ENCODE assay signal across 19 mouse cellular contexts in genomic region chr14:62166006-62166405, GRCm38 (mm10).
DNase-seq lines count a peak whose midpoint lies in the region; ATAC-seq lines count a peak whose summit lies in the region.
"Had no signal": no experiment of that assay in that cellular context is flagged by ENCODE, and none has a peak within 500 bp of the region (broad histone marks: within the 10 kb centered on the region; RNA-seq: fewer than 3 reads in every experiment).

No protein-coding gene starts in this region.

- H3K4me2 ChIP-seq in midbrain, embryonic 15.5 days = no peak overlapping the region
- H3K4me2 ChIP-seq: embryonic facial prominence, embryonic 13.5 days; hindbrain, embryonic 12.5 days had no signal

- no peaks in the 10 kb centered on the region for H3K9me3 ChIP-seq in heart, embryonic 10.5 days
- H3K9me3 ChIP-seq in midbrain, embryonic 10.5 days (replicated peaks) = no peaks in the 10 kb centered on the region
- H3K9me3 ChIP-seq in midbrain, embryonic 15.5 days = no peaks in the 10 kb centered on the region
- H3K9me3 ChIP-seq: embryonic facial prominence, embryonic 13.5 days; hindbrain, embryonic 12.5 days had no signal

- no peak for DNase-seq in heart, embryonic 10.5 days (ENCODE audit: low spot score)
- no peak for DNase-seq in heart, adult 11 months
- DNase-seq in midbrain, embryonic 10.5 days (ENCODE audit: low spot score) = no peak
- DNase-seq in left cerebral cortex, postnatal 14 days (ENCODE audit: low spot score in 2 of 2) = peak; percentile 28 to 78
- DNase-seq in telencephalon, adult 2 months (ENCODE audit: low read depth, low spot score) = peak; percentile 73
- no peak for DNase-seq in cerebellum, postnatal 25 days
- DNase-seq: adrenal gland, adult 2 months; adrenal gland, postnatal 36 days; cerebellum, adult 11 months; cerebellum, adult 8-10 months; cerebellum, postnatal 36 days; gastrocnemius, adult 2 months; gastrocnemius, postnatal 25 days; heart, postnatal 10 days; heart, postnatal 4 days had no signal

- H3K4me1 ChIP-seq in heart, embryonic 10.5 days = peaks cover 32% of the 10 kb centered on the region
- peaks cover 20% of the 10 kb centered on the region for H3K4me1 ChIP-seq in midbrain, embryonic 10.5 days
- no peaks in the 10 kb centered on the region for H3K4me1 ChIP-seq in midbrain, embryonic 15.5 days
- H3K4me1 ChIP-seq: hindbrain, embryonic 12.5 days had no signal

- intact Hi-C loops in left cerebral cortex, postnatal 14 days (cut with DNase I) = no loop called here

- 75% methylated on average over 1 of the region's 1 CpGs for WGBS in heart, embryonic 10.5 days
- 83% methylated on average over 1 of the region's 1 CpGs for WGBS in midbrain, embryonic 10.5 days
- WGBS in midbrain, embryonic 15.5 days = 73% methylated on average over 1 of the region's 1 CpGs

- H3K36me3 ChIP-seq in heart, embryonic 10.5 days = no peaks in the 10 kb centered on the region
- no peaks in the 10 kb centered on the region for H3K36me3 ChIP-seq in midbrain, embryonic 10.5 days
- H3K36me3 ChIP-seq in midbrain, embryonic 15.5 days (replicated peaks) = no peaks in the 10 kb centered on the region
- H3K36me3 ChIP-seq: embryonic facial prominence, embryonic 13.5 days; hindbrain, embryonic 12.5 days had no signal

- H3K9ac ChIP-seq in midbrain, embryonic 15.5 days = no peak overlapping the region
- H3K9ac ChIP-seq: embryonic facial prominence, embryonic 13.5 days; hindbrain, embryonic 12.5 days had no signal

- ATAC-seq in midbrain, embryonic 15.5 days (replicated peaks) = no peak
- ATAC-seq: inflammation-experienced regulatory T-cells, adult 6 months had no signal

- no peak overlapping the region for H3K4me3 ChIP-seq in heart, embryonic 10.5 days
- no peak overlapping the region for H3K4me3 ChIP-seq in midbrain, embryonic 10.5 days
- no peak overlapping the region for H3K4me3 ChIP-seq in midbrain, embryonic 15.5 days
- H3K4me3 ChIP-seq: embryonic facial prominence, embryonic 13.5 days; gastrocnemius, adult 2 months; hindbrain, embryonic 12.5 days had no signal

- peak overlapping the region; percentile 68; the same call in 1 of the 2 replicates for H3K27ac ChIP-seq in heart, embryonic 10.5 days
- 0 out of 2 replicates have a peak overlapping the region, but pooled peaks have one; percentile 24 for H3K27ac ChIP-seq in midbrain, embryonic 10.5 days (replicated peaks)
- H3K27ac ChIP-seq in midbrain, embryonic 15.5 days = no peak overlapping the region
- H3K27ac ChIP-seq: embryonic facial prominence, embryonic 13.5 days; gastrocnemius, adult 2 months; hindbrain, embryonic 12.5 days had no signal

- H3K27me3 ChIP-seq in heart, embryonic 10.5 days (ENCODE audit: insufficient read depth, poor library complexity, severe bottlenecking) = 0 out of 2 replicates have a peak, but pooled peaks cover 7% of the 10 kb centered on the region
- no peaks in the 10 kb centered on the region for H3K27me3 ChIP-seq in midbrain, embryonic 10.5 days (ENCODE audit: low read depth, poor library complexity, severe bottlenecking)
- no peaks in the 10 kb centered on the region for H3K27me3 ChIP-seq in midbrain, embryonic 15.5 days (replicated peaks)
- H3K27me3 ChIP-seq: embryonic facial prominence, embryonic 13.5 days; hindbrain, embryonic 12.5 days had no signal

Comparison
In these comparisons a context has a peak if more than half of its experiments do, and no peak if none do; other contexts are left out.
1. DNase-seq: peak in left cerebral cortex, postnatal 14 days (2 of 2) and telencephalon, adult 2 months (single experiment); none in heart, embryonic 10.5 days (single experiment), heart, adult 11 months (single experiment), midbrain, embryonic 10.5 days (single experiment) and cerebellum, postnatal 25 days (0 of 2).